Mouse (Mus musculus) macrophage (primary cell): ENCODE measurements at regions not wholly inside any gene's neighbourhood (a gene's known extent, or its start where the extent isn't known, plus 50 kb on each side); places are given as distances from the start of the nearest gene placed in this dataset.
"Not testable (repeated sequence)": the region's sequence is repeated elsewhere in the genome, so short reads cannot be mapped to it uniquely, and the experiment has no call there.

Experiments
- H3K27ac ChIP-seq: fragments of 350-480 bp; formaldehyde crosslinking; 2 replicates; pipeline ENCODE4 v1.9.0; 2021
- H3K36me3 ChIP-seq: fragments of 350-480 bp; formaldehyde crosslinking; 2 replicates; pipeline ENCODE4 v1.9.0; 2021; ENCODE audit errors: inconsistent target
- H3K4me3 ChIP-seq: fragments of 350-480 bp; formaldehyde crosslinking; 2 replicates; pipeline ENCODE4 v1.9.0; 2021; ENCODE audit errors: inconsistent target
- H3K79me2 ChIP-seq: fragments of 350-480 bp; formaldehyde crosslinking; 2 replicates; pipeline ENCODE4 v1.9.0; 2021; ENCODE audit errors: inconsistent target
- WGBS: methylation state at CpG from one replicate; pipeline ENCODE4 v1.1.7; 2026; ENCODE audit warnings: inconsistent platforms; ENCODE audit not compliant: missing documents; 5-methylcytosine and 5-hydroxymethylcytosine counted together

DNA sequence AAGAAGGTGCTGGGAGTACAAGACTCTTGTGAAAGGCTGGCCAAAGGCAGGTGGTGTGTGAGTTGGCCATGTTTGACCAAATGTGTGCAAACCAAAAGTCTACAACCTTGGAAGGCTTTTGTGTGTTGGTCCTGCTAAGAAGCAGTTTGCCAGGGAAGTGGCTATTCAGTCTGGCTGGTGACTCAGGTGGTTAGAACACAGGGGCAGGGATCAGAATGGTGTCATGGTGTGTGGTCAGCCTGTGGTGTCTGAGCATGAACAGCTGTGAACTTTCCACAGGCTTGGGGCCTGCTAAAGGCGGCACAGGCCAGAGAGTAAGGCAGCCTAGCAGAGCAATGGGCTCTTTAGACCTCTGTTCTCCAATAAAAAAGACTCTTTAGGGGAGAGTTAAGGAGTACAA, 171.6 kb upstream of the Klf14 start:
- H3K4me3 ChIP-seq = no peak overlapping the region
- 92% methylated on average over 1 of the region's 1 CpGs for WGBS
- H3K36me3 ChIP-seq = 0 out of 2 replicates have a peak, but pooled peaks cover 7% of the 10 kb centered on the region
- H3K27ac ChIP-seq = no peak overlapping the region
- H3K79me2 ChIP-seq = peaks cover 87% of the 10 kb centered on the region

DNA sequence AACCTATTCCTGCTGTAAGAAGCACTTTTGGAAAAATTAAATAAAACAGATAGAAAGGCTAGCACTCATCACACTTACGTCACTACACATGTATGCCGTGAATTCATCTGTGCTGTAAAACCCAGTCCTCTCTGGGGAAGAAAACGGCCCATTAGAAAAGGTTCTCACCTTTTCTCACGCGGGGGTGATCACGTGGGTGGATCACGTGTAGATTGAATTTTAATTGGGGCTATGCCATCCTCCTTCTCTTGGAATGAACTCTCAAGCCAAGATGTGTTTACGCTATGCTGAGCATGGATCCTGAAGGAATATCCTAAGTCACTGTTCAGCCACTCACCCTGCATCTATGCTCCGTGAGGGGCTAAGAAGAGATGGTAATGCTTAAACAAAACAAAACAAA, 172.8 kb upstream of the Klf14 start:
- Histone ChIP-seq H3K4me3 (no peak overlapping the region), H3K79me2 (peaks cover 99% of the 10 kb centered on the region), H3K27ac (no peak overlapping the region), H3K36me3 (0 out of 2 replicates have a peak, but pooled peaks cover 7% of the 10 kb centered on the region)
- 96% methylated on average over 8 of the region's 9 CpGs for WGBS

DNA sequence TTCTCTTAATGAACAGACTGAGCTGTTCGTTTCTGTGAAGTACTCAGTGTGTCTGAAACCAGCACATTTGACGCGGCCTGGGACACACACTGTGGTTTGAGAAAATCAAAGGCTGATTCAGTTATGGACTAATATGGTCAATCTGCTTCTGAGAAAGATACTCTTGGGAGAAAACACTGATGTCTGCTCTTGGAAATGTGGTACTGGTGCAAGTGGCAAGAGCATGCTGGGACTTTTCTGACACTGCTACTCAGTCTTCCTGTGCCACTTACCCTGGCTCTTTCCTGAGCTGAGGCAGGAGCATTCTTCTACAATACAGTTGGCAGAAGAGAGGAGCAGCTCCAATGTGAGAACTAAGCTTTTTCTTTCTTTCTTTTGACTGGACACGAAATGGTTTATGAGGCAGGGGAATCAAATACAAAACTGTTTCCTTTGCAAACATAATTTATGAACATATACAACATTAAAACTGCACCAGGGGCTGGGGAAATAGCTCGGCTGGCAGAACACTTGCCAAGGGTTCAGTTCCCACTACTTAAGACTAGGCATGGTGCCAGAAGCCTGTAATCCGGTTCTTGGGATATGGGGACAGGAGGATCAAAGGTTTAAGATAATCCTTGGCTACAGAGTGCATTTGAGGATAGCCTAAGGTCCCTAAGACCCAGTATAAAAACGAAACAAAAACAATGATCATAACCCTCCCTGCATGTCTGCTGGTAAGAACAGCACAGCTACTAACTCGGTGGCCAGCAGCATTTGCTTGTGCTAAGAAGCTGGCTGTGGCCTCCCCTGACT, 173.7 kb upstream of the Klf14 start:
- Histone ChIP-seq H3K4me3 (no peak overlapping the region), H3K79me2 (peaks cover 99% of the 10 kb centered on the region), H3K36me3 (peaks cover 7% of the 10 kb centered on the region; the same call in 1 of the 2 replicates), H3K27ac (no peak overlapping the region)
- WGBS = 58% methylated on average over 8 of the region's 8 CpGs

GRCm38 (mm10) chr6:31133896-31134735, 175.2 kb upstream of the Klf14 start:
- 79% methylated on average over 11 of the region's 11 CpGs for WGBS
- Histone ChIP-seq H3K36me3 (peaks cover 19% of the 10 kb centered on the region), H3K4me3 (no peak overlapping the region), H3K27ac (no peak overlapping the region), H3K79me2 (peaks cover 84% of the 10 kb centered on the region)

- Histone ChIP-seq H3K4me3 (no peak overlapping the region), H3K79me2 (peaks cover 78% of the 10 kb centered on the region), H3K36me3 (peaks cover 24% of the 10 kb centered on the region), H3K27ac (no peak overlapping the region)
- 91% methylated on average over 8 of the region's 8 CpGs for WGBS
These were observed 175.8 kb upstream of the Klf14 start for GRCm38 (mm10) chr6:31134736-31135077.

GRCm38 (mm10) chr6:31135580-31135979, 176.7 kb upstream of the Klf14 start:
- 98% methylated on average over 6 of the region's 6 CpGs for WGBS
- peaks cover 69% of the 10 kb centered on the region; the same call in 1 of the 2 replicates for H3K79me2 ChIP-seq
- no peak overlapping the region for H3K4me3 ChIP-seq
- no peak overlapping the region for H3K27ac ChIP-seq
- H3K36me3 ChIP-seq = peaks cover 27% of the 10 kb centered on the region

DNA sequence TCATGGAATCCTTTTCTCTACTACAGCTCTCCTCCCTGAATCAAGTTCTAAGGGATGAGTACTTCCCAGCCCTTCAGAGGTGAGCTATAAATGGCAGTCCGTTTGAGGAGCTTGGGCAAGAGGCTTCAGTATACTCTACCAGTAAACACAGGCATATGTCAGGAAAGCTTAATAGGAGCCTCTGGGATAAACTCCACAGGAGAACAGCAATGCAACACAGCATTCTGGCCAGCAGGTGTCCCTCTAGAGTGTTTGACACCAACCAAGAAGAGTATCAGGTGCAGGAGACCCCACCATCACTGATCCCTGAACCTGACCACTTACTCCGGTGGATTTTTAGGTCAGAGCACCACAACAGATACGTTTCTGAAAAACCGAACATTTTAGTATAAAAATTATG, 178.0 kb upstream of the Klf14 start:
- 72% methylated on average over 2 of the region's 4 CpGs for WGBS
- Histone ChIP-seq H3K36me3 (peaks cover 27% of the 10 kb centered on the region), H3K27ac (no peak overlapping the region), H3K4me3 (no peak overlapping the region), H3K79me2 (peaks cover 62% of the 10 kb centered on the region; the same call in 1 of the 2 replicates)

GRCm38 (mm10) chr6:31137351-31137750, 178.5 kb upstream of the Klf14 start:
- 93% methylated on average over 8 of the region's 8 CpGs for WGBS
- Histone ChIP-seq H3K27ac (no peak overlapping the region), H3K4me3 (no peak overlapping the region), H3K79me2 (peaks cover 57% of the 10 kb centered on the region; the same call in 1 of the 2 replicates), H3K36me3 (peaks cover 27% of the 10 kb centered on the region)

- Histone ChIP-seq H3K27ac (no peak overlapping the region), H3K36me3 (peaks cover 27% of the 10 kb centered on the region), H3K79me2 (peaks cover 56% of the 10 kb centered on the region; the same call in 1 of the 2 replicates), H3K4me3 (no peak overlapping the region)
- WGBS = 96% methylated on average over 9 of the region's 9 CpGs
These were observed 181.1 kb upstream of the Klf14 start for GRCm38 (mm10) chr6:31140000-31140399.

DNA sequence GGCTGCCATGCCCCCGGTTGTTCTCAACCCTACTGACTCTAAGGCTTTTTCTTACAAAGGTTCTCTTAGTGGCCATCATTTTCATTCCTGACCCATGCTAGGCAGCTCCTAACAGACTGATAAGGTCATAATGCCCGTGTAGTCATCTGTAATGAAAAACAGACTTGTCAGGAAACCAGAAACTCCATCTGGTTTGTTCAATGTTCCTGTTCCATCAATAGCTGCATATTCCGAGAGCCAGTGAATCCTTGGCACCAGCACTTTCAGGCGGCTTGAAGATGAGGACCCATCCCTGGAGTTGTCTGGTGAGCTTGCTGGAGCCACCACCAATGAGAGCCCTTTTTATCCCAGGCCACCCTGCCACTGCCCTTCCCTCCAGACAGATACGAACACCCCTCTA, 181.7 kb upstream of the Klf14 start:
- no peak overlapping the region for H3K27ac ChIP-seq
- 90% methylated on average over 5 of the region's 5 CpGs for WGBS

DNA sequence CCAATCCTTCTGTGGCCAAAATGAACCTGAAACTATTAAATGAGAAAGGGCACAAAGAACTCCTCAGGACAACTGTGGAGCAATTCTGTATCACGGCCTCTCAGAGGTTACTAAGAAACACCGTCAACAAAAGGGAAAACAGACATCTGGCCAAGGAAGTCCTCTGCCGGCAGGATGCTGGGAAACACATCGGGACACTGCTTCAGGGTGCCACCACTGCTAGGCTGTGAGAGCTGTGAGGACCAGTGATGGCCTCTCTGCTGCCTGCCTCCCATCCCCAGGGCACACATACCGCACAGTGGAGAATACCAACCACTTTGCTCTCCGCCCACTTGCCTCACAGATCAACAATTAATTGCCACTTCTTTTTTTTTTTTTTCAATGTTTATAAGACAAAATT, 182.6 kb upstream of the Klf14 start:
- Histone ChIP-seq H3K79me2 (peaks cover 56% of the 10 kb centered on the region; the same call in 1 of the 2 replicates), H3K4me3 (no peak overlapping the region), H3K36me3 (peaks cover 27% of the 10 kb centered on the region), H3K27ac (no peak overlapping the region)
- WGBS = 94% methylated on average over 6 of the region's 6 CpGs

More for the DNA sequence above, 181.7 kb upstream of the Klf14 start:
- no peak overlapping the region for H3K4me3 ChIP-seq
- H3K36me3 ChIP-seq = peaks cover 27% of the 10 kb centered on the region
- H3K79me2 ChIP-seq = peaks cover 56% of the 10 kb centered on the region; the same call in 1 of the 2 replicates

DNA sequence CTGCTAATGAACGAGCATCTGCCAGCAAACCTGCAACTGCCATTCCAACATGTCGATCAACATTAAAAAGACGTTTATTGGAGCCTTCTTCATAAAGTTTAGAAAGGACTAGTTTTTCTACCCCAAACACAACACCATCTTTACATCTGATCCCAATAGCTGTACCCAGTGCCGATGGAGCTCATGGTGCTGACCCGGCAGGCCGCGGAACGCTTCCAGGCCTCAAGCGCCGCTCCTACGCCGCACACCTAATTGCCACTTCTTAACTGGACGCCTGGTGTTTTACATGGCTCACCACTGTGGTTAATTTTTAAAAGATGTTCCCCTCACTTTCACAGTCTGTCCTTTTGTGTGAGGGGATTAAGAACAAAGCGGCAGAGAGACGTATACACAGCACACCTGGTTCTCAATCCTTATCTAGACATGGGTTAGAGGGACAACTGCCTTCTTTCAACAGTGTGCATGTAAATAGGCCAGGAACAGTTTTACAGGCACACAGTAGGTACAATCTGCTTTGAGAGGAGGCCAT, 183.7 kb upstream of the Klf14 start:
- not testable (repeated sequence) for H3K4me3 ChIP-seq, H3K27ac ChIP-seq
- peaks cover 27% of the 10 kb centered on the region for H3K36me3 ChIP-seq
- 96% methylated on average over 14 of the region's 15 CpGs for WGBS
- H3K79me2 ChIP-seq = peaks cover 57% of the 10 kb centered on the region; the same call in 1 of the 2 replicates

DNA sequence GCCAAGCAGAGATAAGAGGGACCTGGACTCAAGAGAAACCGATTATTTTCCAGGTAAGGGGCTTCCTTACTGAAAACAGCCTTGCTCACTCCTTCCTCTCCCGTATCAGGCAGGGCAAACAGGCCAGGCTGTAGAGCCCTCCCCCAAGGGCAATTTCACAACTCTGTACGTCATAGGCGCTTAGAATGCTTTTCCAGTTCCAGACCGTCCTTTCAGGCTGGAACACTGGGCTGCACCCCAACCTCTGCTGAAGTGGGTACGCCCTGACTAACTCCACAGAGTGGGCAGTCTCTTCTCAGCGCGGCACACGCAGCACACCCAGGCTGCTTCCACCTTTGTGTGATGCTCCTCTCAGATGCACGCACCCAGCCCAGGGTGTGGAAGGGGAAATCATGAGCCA, 186.8 kb upstream of the Klf14 start:
- 75% methylated on average over 10 of the region's 10 CpGs for WGBS
- Histone ChIP-seq H3K4me3 (no peak overlapping the region), H3K27ac (no peak overlapping the region), H3K36me3 (no peaks in the 10 kb centered on the region; the same call in none of the 2 replicates), H3K79me2 (peaks cover 88% of the 10 kb centered on the region; the same call in 1 of the 2 replicates)

DNA sequence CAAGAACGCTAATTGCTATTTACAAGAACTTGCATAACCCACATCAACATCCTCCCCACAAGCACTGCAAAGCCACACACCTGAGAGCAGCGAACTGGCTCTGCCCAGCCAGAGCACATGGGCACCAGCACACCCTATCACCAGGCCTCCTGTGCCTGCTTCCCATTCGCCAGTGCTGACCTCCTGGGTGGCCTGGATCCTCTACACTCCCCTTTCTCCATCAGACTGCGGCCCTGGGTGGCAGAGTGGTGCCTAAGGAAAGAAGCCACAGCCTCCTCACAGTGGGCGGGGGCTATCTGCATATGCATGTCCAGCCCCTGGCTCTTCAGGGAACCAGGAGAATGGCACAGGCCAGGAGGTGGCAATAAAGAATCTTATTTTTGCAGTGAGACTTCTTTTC, 187.9 kb upstream of the Klf14 start:
- no peak overlapping the region for H3K27ac ChIP-seq
- 85% methylated on average over 5 of the region's 5 CpGs for whole genome bisulfite sequencing
- no peak overlapping the region for H3K4me3 ChIP-seq
- H3K36me3 ChIP-seq = no peaks in the 10 kb centered on the region; the same call in none of the 2 replicates
- H3K79me2 ChIP-seq = peaks cover 93% of the 10 kb centered on the region; the same call in 1 of the 2 replicates
